Mouse (Mus musculus) intestine, embryonic 14.5 days (tissue): ENCODE measurements around the gene Unc13d. TPM values are rescaled to one million over a fixed set of nuclear protein-coding genes. Genes with fewer than 3 reads are reported as not detected.

Experiments
- ATAC-seq: fragments of 200-750 bp; cut with Nextera tagmentation; replicated peaks from 2 replicates; pipeline ENCODE4 v1.8.0; 2017; ENCODE audit warnings: low read depth, moderate number of reproducible peaks, moderate TSS enrichment, moderate library complexity; ENCODE audit not compliant: low FRiP score, low TSS enrichment
- DNase-seq: peaks from one replicate; pipeline ENCODE4 v3.0.0-alpha.2; 2018; ENCODE audit warnings: low spot score
- H3K27ac ChIP-seq: fragments of 300-500 bp; sonication (generic); 2 replicates; pipeline ENCODE4 v1.5.1; 2014; ENCODE audit warnings: low read depth, mild to moderate bottlenecking, control low read depth
- H3K27me3 ChIP-seq: fragments of 300-500 bp; sonication (generic); replicated peaks from 2 replicates; pipeline ENCODE4 v1.6.1; 2014; ENCODE audit warnings: low read length, control low read depth; ENCODE audit not compliant: control insufficient read depth, insufficient read depth
- H3K36me3 ChIP-seq: fragments of 300-500 bp; sonication (generic); 2 replicates; pipeline ENCODE4 v1.6.1; 2014; ENCODE audit warnings: low read length, control low read depth; ENCODE audit not compliant: control insufficient read depth, insufficient read depth
- H3K4me1 ChIP-seq: fragments of 300-500 bp; sonication (generic); replicated peaks from 2 replicates; pipeline ENCODE4 v1.6.1; 2014; ENCODE audit warnings: low read length, control low read depth, mixed read lengths; ENCODE audit not compliant: control insufficient read depth, insufficient read depth
- H3K4me2 ChIP-seq: fragments of 300-500 bp; sonication (generic); 2 replicates; pipeline ENCODE4 v1.6.1; 2014; ENCODE audit warnings: low read length
- H3K4me3 ChIP-seq: fragments of 300-500 bp; sonication (generic); 2 replicates; pipeline ENCODE4 v1.5.1; 2014; ENCODE audit warnings: low read depth, low read length, control low read depth, mixed read lengths
- H3K9ac ChIP-seq: fragments of 300-500 bp; sonication (generic); 2 replicates; pipeline ENCODE4 v1.6.1; 2014; ENCODE audit warnings: mild to moderate bottlenecking, low read length
- H3K9me3 ChIP-seq: fragments of 300-500 bp; sonication (generic); 2 replicates; pipeline ENCODE4 v1.6.1; 2016; ENCODE audit warnings: low read length, control low read depth; ENCODE audit not compliant: control insufficient read depth
- WGBS: fragments of 180-500 bp; shearing (Covaris S2); extraction: QIAGEN DNeasy Blood & Tissue Kit; methylation state at CpG from one replicate; pipeline ENCODE4 v1.1.7; 2014; 5-methylcytosine and 5-hydroxymethylcytosine counted together
- polyA plus RNA-seq: library from polyadenylated mRNA; unstranded; fragments of >200 nt; fragmentation: Nextera tagmentation; extraction: Ambion mirVana; gene quantifications from 2 replicates; pipeline ENCODE4 v1.2.1, GENCODE M21; 2014

Unc13d gene
- polyA plus RNA-seq, 1 experiment from 2014 or later = 3.5 TPM

DNA sequence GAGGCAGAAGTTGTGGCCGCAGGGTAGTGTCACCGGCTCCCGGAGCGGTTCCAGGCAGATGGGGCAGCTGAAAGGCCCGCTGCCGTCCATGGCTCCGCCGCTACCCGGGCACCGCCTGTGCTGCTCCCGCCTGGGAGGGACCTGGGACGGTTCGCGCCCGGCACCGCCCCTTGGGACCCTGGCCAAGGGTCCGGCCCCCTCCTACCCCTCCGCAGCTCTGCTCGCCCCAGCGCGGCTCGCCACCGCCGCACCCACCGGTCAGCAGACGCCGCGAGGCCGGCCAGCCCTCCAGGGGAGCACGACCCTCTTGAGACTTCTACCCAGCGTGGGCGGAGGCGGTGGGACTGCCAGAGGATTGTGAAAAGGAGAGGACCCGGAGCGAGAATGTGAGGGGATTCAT lies 32.4 kb upstream of the Unc13d start:
- peak overlapping the region; percentile 27 for H3K9ac ChIP-seq
- peaks cover 45% of the 10 kb centered on the region for H3K27me3 ChIP-seq
- no peak overlapping the region for H3K27ac ChIP-seq
- ATAC-seq (no peak), DNase-seq (peak; percentile 73)
- 1% methylated on average over 31 of the region's 35 CpGs for WGBS
- no peaks in the 10 kb centered on the region for H3K36me3 ChIP-seq
- H3K4me1 ChIP-seq = peaks cover 21% of the 10 kb centered on the region
- H3K9me3 ChIP-seq = no peaks in the 10 kb centered on the region
- peak overlapping the region; percentile 42 for H3K4me3 ChIP-seq
- H3K4me2 ChIP-seq = peak overlapping the region; percentile 68

DNA sequence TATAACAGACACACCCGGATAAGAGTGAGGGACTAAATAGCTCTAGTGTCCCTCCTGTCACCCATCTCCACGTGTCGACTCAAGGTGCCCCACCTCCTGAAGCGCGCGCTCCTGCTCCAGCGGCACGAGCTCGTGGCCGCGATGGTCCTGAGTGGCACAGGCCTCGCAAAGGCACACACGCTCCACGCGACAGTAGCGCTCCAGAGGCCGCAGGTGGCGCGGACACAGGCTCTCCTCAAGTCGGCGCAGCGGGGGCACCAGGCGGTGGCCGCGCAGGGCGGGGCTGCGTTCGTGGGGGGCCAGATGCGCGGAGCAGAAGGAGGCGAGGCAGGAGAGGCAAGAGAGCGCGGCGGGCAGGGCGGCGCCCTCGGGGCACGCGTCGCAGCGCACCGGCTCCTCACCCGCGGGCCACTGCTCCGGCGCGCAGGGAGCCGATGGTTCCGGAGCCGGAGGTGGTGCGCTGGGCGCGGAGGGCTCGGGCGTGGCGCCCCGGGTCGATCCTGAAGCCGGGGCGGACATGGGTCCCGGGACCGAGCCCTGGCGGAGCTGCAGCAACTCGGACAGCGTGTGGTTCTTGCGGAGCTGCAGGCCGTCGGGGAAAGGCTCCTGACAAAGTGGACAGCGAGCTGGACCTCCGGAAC lies 31.8 kb upstream of the Unc13d start:
- peaks cover 45% of the 10 kb centered on the region for H3K27me3 ChIP-seq
- peaks cover 21% of the 10 kb centered on the region for H3K4me1 ChIP-seq
- H3K9ac ChIP-seq = peak overlapping the region; percentile 27
- ATAC-seq (no peak), DNase-seq (peak; percentile 66)
- peak overlapping the region; percentile 42 for H3K4me3 ChIP-seq
- no peaks in the 10 kb centered on the region for H3K36me3 ChIP-seq
- H3K9me3 ChIP-seq = no peaks in the 10 kb centered on the region
- 2% methylated on average over 56 of the region's 70 CpGs for WGBS
- H3K27ac ChIP-seq = no peak overlapping the region
- H3K4me2 ChIP-seq = peak overlapping the region; percentile 68

DNA sequence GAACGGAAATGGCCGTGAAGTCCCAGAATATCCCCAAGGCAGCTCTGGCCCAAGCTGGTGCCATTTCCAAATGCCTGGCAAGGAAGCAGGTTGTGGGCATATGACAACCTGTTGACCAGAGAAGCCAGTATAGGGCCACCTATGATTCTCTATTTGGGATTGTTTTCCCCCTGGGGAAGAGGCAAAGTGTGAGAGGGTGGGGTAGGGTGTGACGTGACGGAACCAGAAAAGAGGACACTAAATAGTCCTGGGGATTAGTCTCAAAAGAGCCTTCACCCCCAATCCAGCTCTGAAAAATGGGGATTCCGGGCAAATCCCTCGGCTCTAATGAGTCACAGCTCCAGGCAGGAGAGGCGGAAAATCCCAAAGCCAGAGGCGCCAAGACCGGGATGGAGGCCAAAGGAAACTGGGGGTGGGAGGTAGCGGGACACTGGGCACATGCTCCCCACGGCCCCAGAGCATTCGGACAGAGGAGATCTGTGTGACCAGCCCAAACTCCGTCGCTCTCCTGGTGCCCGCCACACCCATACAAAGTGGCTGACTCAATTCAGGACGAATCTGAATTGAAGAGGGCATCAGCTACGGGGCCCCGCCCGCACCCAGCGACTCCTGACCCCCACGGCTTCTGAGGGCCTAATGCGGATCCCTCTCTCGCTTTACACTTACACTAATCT lies 30.8 kb upstream of the Unc13d start:
- no peaks in the 10 kb centered on the region for H3K36me3 ChIP-seq
- 16% methylated on average over 23 of the region's 23 CpGs for WGBS
- no peak for ATAC-seq
- peaks cover 45% of the 10 kb centered on the region for H3K27me3 ChIP-seq
- DNase-seq = no peak
- H3K9me3 ChIP-seq = no peaks in the 10 kb centered on the region
- peak overlapping the region; percentile 42 for H3K4me3 ChIP-seq
- H3K4me1 ChIP-seq = peaks cover 30% of the 10 kb centered on the region
- 0 out of 2 replicates have a peak overlapping the region, but pooled peaks have one; percentile 16 for H3K9ac ChIP-seq
- H3K27ac ChIP-seq = no peak overlapping the region
- peak overlapping the region; percentile 68 for H3K4me2 ChIP-seq

DNA sequence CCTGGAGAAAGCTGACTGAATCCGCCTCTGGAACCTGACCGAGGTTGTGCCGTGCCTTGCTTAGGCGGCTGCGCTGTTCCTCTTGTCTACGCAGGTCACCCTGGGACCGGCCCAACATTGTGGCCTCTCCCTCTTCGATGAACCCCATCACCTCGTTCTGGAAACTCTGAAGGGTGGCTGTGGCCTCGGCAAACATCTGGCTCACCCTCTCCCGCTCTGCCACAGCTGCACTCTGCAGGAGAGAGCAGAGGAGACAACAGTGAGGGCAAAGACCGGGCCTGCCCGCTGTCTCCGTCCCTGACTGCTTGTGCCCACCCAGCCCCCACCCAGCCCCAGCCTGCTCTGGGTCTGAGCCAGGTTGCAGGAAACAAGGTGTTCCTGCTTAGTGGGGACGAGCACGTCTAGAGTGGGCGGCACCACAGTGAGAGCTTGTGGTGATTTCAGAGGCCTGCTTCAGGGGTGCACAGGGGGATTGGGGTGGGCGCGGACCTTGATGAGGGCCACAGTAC lies 30.1 kb upstream of the Unc13d start:
- H3K9ac ChIP-seq = no peak overlapping the region
- no peaks in the 10 kb centered on the region for H3K9me3 ChIP-seq
- no peak overlapping the region for H3K27ac ChIP-seq
- peak overlapping the region; percentile 68 for H3K4me2 ChIP-seq
- H3K36me3 ChIP-seq = no peaks in the 10 kb centered on the region
- peak overlapping the region; percentile 42; the same call in 1 of the 2 replicates for H3K4me3 ChIP-seq
- H3K4me1 ChIP-seq = peaks cover 36% of the 10 kb centered on the region
- WGBS = 25% methylated on average over 19 of the region's 19 CpGs
- ATAC-seq (0 out of 2 replicates have a peak, but pooled peaks have one; percentile 3), DNase-seq (no peak)
- H3K27me3 ChIP-seq = peaks cover 45% of the 10 kb centered on the region

DNA sequence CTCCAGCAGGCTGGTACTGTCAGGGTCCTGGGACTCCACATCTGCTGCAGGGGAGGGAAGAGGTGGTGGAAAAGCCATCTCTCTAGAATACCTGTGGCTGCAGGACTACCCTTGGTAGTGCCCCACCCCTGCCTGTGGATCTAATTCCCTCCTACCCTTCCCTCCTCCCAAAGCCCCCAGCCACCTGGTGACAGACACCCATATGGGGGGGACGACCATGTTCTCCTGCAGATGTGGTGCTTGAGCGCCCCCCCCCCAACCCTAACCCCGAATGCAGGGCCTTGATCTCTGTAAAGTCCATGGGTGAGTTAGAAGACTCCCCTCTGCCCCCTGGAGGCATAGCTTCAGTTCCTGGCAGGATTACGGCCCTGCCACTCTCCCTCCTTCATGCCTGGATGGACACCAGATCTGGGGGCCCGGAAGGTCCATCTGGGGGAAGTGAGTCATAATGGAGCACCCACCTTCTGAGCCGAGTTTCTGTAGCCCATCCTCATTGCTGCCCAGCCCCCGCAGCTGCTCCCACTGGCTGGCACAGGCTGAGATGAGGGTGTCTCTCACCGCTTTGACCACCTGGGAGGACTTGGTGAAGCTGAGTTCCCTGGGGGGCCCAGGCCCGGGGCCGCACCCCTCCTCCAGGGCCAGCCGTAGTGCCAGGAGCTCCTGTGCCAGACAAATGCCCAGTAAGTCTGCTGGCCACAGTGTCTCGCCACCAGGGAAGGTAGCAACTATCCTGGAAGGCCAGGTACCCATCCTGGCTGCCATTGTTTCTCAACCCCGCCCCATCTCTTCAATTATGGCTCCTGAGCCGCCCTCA lies 29.4 kb upstream of the Unc13d start:
- Histone ChIP-seq H3K4me2 (no peak overlapping the region), H3K9ac (no peak overlapping the region), H3K36me3 (no peaks in the 10 kb centered on the region), H3K9me3 (no peaks in the 10 kb centered on the region), H3K27me3 (peaks cover 45% of the 10 kb centered on the region), H3K4me1 (peaks cover 39% of the 10 kb centered on the region), H3K4me3 (no peak overlapping the region), H3K27ac (no peak overlapping the region)
- DNase-seq (no peak), ATAC-seq (no peak)
- WGBS = 37% methylated on average over 14 of the region's 14 CpGs

DNA sequence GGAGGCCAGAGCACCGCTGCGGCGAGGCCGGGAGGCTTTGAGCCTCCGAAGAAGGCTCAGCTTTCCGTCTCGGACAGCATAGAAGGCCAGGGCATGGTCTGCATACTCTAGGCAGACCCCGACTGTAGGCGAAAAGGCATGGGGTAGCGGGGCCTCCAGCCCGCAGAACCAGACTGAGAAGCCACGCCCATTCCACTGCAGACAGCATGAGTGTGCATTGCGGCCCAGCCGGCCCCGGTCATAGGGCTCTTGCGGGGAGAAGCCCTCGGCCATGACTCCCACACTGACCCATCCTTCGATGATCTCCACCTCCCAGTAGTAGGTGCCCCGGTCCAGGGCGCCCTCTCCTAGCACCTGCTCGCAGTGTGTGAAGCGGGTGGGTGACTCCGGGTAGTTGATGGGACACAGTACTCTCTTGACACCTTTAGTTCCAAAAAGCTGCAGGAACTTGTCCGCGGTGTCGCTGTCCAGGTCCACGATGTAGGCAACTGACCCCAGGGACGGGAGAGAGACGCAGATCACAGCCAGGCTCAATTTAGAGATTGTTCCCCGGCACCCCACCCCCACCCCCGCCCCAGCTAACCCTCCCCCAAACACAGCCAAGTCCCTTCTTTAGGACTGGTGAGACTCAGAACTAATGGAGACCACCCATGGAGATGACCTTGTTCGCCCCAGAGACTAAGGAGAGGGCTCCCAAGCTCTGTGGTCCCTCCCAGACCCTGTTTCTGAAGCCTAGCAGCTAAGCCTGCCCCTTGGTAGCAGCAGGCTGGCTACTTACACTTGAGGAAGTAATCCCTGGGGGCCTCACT lies 28.6 kb upstream of the Unc13d start:
- no peak for DNase-seq

DNA sequence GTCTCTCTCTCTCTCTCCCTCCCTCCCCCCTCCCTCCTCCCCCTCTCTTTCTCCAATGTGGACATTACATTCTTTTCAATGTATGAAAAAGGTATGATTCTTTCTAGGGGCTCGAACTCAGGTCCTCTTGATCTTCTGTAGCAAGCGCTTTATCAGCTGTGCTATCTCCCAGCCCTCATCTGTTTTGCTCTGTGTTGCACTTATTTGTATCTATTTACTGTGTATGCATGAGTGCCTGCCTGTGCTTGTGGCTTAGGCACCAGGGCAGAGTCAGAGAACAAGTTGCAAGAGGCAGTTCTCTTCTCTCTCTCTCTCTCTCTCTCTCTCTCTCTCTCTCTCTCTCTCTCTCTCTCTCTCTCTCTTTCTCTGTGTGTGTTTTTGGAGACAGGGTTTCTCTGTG lies 27.3 kb upstream of the Unc13d start:
- ATAC-seq (no peak), DNase-seq (no peak)
- Histone ChIP-seq H3K27me3 (peaks cover 34% of the 10 kb centered on the region), H3K9me3 (no peaks in the 10 kb centered on the region), H3K4me1 (peaks cover 60% of the 10 kb centered on the region), H3K4me2 (no peak overlapping the region), H3K9ac (no peak overlapping the region), H3K36me3 (no peaks in the 10 kb centered on the region), H3K27ac (no peak overlapping the region), H3K4me3 (no peak overlapping the region)
- 100% methylated on average over 2 of the region's 2 CpGs for WGBS

More for the DNA sequence above, 28.6 kb upstream of the Unc13d start:
- peaks cover 47% of the 10 kb centered on the region for H3K4me1 ChIP-seq
- H3K9me3 ChIP-seq = no peaks in the 10 kb centered on the region
- peaks cover 45% of the 10 kb centered on the region for H3K27me3 ChIP-seq
- ATAC-seq = no peak
- WGBS = 25% methylated on average over 32 of the region's 32 CpGs
- no peaks in the 10 kb centered on the region for H3K36me3 ChIP-seq
- 0 out of 2 replicates have a peak overlapping the region, but pooled peaks have one; percentile 4 for H3K4me3 ChIP-seq
- H3K4me2 ChIP-seq = peak overlapping the region; percentile 42
- 0 out of 2 replicates have a peak overlapping the region, but pooled peaks have one; percentile 3 for H3K9ac ChIP-seq
- no peak overlapping the region for H3K27ac ChIP-seq
